Mouse (Mus musculus) midbrain, embryonic 11.5 days (tissue): ENCODE measurements at regions not wholly inside any gene's neighbourhood (a gene's known extent, or its start where the extent isn't known, plus 50 kb on each side); places are given as distances from the start of the nearest gene placed in this dataset.
"Not testable (repeated sequence)": the region's sequence is repeated elsewhere in the genome, so short reads cannot be mapped to it uniquely, and the experiment has no call there.

Experiments used
- ATAC-seq: fragments of 200-750 bp; cut with Nextera tagmentation; 2 replicates; pipeline ENCODE4 v1.8.0; 2017; ENCODE audit warnings: moderate TSS enrichment, moderate library complexity; ENCODE audit not compliant: low FRiP score
- DNase-seq: peaks from one replicate; pipeline ENCODE4 v3.0.0; 2015; ENCODE audit warnings: low spot score; ENCODE audit errors: missing footprints
- H3K27ac ChIP-seq: fragments of 300-500 bp; sonication (generic); 2 replicates; pipeline ENCODE4 v1.5.1; 2014; ENCODE audit warnings: low read depth, low read length
- H3K27me3 ChIP-seq: fragments of 300-500 bp; sonication (generic); 2 replicates; pipeline ENCODE4 v1.6.1; 2014; ENCODE audit warnings: mild to moderate bottlenecking, low read length, moderate library complexity, mixed read lengths; ENCODE audit not compliant: control insufficient read depth, insufficient read depth
- H3K36me3 ChIP-seq: fragments of 300-500 bp; sonication (generic); 2 replicates; pipeline ENCODE4 v1.6.1; 2014; ENCODE audit warnings: mild to moderate bottlenecking, low read length, moderate library complexity, mixed read lengths; ENCODE audit not compliant: control insufficient read depth, insufficient read depth
- H3K4me1 ChIP-seq: fragments of 300-500 bp; sonication (generic); 2 replicates; pipeline ENCODE4 v1.6.1; 2014; ENCODE audit warnings: low read length; ENCODE audit not compliant: control insufficient read depth, insufficient read depth
- H3K4me2 ChIP-seq: fragments of 300-500 bp; sonication (generic); 2 replicates; pipeline ENCODE4 v1.6.1; 2014; ENCODE audit warnings: mild to moderate bottlenecking, moderate library complexity
- H3K4me3 ChIP-seq: fragments of 300-500 bp; sonication (generic); 2 replicates; pipeline ENCODE4 v1.5.1; 2014; ENCODE audit warnings: low read depth, low read length
- H3K9ac ChIP-seq: fragments of 300-500 bp; sonication (generic); 2 replicates; pipeline ENCODE4 v1.6.1; 2014; ENCODE audit warnings: low read length
- H3K9me3 ChIP-seq: fragments of 300-500 bp; sonication (generic); 2 replicates; pipeline ENCODE4 v1.6.1; 2016; ENCODE audit warnings: low read length; ENCODE audit not compliant: control insufficient read depth
- WGBS: fragments of 180-500 bp; shearing (Covaris S2); extraction: QIAGEN DNeasy Blood & Tissue Kit; methylation state at CpG from one replicate; pipeline ENCODE4 v1.1.7; 2014; 5-methylcytosine and 5-hydroxymethylcytosine counted together

DNA sequence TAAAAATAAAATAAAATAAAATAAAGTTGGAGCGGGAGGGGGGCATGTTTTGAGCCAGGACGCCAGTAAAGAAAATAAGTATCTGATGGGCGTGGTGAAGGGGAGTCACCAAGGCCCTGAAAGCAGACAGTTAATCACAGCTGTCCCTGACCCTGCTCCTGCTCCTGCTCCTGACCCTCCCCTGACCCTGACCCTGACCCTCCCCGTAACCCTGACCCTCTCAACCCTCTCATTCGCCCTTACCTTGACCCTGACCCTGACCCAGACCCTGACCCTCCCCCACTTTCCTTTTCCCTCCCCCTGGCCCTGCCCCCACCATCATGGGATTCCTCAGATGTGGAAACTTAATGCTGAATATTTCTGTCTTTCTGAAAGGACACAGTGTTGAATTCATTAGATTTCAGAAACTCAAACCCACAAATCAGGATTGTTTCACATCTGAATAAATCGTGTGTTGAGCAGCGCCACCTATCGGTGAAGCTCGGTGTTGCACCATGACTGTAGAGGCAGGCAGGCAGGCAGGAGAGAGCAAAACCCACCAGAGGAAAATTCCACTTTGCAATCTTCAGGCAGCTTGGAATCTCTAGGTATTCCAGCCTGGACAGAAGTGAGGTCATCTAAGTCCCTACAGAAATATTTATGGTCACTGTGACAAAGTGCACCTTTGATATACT, 145.9 kb upstream of the Rhobtb1 start:
- H3K4me1 ChIP-seq, result no peaks in the 10 kb centered on the region
- no peaks in the 10 kb centered on the region for H3K9me3 ChIP-seq
- H3K27ac ChIP-seq, result no peak overlapping the region
- no peak overlapping the region for H3K9ac ChIP-seq
- peak; percentile 97 for DNase-seq
- H3K36me3 ChIP-seq, result no peaks in the 10 kb centered on the region
- no peak overlapping the region for H3K4me3 ChIP-seq
- peak; percentile 58; the same call in 1 of the 2 replicates for ATAC-seq
- WGBS, result 46% methylated on average over 9 of the region's 9 CpGs
- no peaks in the 10 kb centered on the region for H3K27me3 ChIP-seq
- H3K4me2 ChIP-seq, result no peak overlapping the region

DNA sequence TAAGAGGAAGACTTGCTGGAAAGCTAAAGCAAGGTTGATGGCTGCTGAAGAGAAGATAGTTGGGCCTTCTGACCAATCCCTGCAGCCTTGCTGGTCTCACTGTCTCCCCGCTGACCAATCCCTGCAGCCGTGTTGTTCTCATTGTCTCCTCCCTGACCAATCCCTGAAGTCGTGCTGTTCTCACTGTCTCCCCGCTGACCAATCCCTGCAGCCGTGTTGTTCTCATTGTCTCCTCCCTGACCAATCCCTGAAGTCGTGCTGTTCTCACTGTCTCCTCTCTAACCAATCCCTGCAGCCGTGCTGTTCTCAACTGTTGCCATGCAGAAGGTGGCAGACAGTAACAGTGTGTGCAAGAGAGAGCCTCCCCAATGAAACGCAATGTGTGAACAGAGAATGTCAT, 142.6 kb upstream of the Rhobtb1 start:
- WGBS, result 90% methylated on average over 8 of the region's 8 CpGs
- H3K36me3 ChIP-seq, ATAC-seq, H3K9me3 ChIP-seq, H3K27me3 ChIP-seq, H3K9ac ChIP-seq, DNase-seq, H3K4me1 ChIP-seq, H3K4me3 ChIP-seq, H3K27ac ChIP-seq, H3K4me2 ChIP-seq: not testable (repeated sequence)

DNA sequence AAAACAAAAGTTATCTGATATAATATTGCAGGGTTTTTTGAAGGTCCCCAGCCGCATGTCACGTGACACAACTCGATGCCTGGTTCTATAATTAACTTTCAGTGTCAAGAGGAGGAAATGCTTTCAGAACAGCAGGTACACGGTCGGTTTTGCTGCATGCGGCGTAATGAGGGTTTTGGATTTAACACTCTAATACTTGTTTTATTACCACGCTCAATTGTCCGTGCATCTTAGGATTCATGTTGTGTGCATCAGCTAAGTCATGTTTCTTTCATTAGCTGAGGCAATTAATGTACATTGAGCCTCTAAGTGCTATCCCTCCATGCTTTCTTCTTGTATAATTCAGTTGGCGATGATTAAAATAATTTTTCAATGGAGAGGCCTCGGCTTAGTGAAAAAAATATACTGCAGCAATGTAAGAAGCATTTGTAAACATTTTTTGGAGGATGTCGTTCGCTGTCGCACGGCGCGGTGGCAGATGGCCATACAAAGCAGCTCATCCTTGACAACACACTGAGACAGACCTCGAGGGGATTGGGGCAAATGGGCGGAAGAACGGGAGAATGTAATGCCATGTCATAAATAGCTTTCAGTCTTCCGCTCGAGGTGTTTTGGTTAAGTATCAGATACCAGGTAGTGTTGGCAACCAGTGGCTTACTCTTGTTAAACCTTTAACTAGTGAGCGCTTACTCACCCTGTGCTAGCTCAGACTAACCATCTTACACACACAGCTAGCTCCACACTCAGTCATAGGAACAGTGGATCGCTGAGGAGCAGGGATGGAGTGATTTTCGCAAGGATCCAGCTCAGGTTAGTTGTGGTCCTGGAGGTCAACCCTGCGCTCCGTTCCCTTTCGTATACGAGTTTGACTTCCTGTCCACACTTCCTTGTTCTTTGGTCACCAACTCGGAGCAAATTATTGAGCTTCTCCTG, 130.2 kb upstream of the Rhobtb1 start:
- no peak overlapping the region for H3K4me2 ChIP-seq
- no peak overlapping the region for H3K27ac ChIP-seq
- ATAC-seq (no peak), DNase-seq (no peak)
- no peak overlapping the region for H3K9ac ChIP-seq
- no peaks in the 10 kb centered on the region for H3K27me3 ChIP-seq
- no peaks in the 10 kb centered on the region for H3K9me3 ChIP-seq
- H3K4me1 ChIP-seq, result no peaks in the 10 kb centered on the region
- no peak overlapping the region for H3K4me3 ChIP-seq
- 88% methylated on average over 30 of the region's 30 CpGs for WGBS
- no peaks in the 10 kb centered on the region for H3K36me3 ChIP-seq

DNA sequence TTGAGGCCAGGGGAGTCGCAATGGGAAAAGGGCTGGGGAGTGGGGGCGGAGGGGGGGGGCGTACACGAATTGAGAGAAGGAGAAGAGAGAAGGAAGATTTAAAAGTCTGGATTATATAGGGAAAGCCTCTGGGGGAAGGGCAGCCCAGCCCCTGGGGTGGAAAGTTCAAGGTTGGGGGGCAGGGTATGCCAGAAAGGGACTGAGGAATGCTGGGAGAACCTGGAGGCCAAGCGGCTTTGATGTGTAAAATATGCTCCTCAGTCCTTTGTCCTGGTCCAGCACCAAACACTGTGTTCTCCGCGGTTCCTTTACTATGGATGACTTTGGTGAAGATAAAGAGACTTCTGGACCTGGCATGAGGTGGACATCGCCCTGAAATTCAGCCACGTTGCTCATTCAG, 117.8 kb upstream of the Rhobtb1 start:
- Histone ChIP-seq H3K4me2 (no peak overlapping the region), H3K27me3 (no peaks in the 10 kb centered on the region), H3K9ac (no peak overlapping the region), H3K27ac (no peak overlapping the region), H3K4me3 (no peak overlapping the region), H3K36me3 (no peaks in the 10 kb centered on the region), H3K4me1 (no peaks in the 10 kb centered on the region), H3K9me3 (no peaks in the 10 kb centered on the region)
- ATAC-seq, result no peak
- 72% methylated on average over 9 of the region's 9 CpGs for WGBS
- DNase-seq, result no peak

DNA sequence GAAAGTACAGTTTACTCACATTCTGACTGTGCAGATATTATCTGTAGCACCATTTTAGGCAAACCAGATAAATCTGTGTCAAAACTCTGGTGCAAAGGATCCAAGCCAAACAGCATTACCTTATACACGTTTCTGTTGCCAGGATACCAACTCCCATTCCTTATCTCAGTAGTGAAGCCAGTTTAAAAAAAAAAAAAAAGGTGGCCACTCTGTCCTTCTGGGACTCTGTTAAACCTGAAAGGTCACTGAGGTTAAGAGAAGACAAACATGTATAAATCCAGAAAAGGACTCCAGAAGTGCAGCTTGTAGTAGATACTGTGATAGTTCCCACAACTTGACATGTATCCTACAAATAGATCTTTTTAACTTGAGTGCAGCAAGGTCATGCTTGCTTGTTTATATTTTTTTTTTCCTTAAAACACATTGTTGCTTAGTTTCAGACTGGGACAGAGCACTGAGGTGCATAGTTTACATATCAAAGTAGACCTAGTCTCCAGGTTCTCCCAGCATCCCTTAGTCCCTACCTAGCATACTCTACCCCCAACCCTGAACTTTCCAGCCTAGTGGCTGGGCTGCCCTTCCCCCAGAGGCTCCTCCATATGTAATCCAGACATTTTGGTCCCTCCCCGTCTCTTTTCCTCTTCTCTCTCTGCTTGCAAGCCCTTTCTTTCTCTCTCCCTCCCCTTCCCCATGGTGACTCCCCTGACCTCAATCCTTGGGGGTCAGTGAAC, 116.7 kb upstream of the Rhobtb1 start:
- no peaks in the 10 kb centered on the region for H3K27me3 ChIP-seq
- ATAC-seq (no peak), DNase-seq (no peak)
- no peaks in the 10 kb centered on the region for H3K9me3 ChIP-seq
- no peak overlapping the region for H3K4me2 ChIP-seq
- H3K36me3 ChIP-seq, result no peaks in the 10 kb centered on the region
- no peak overlapping the region for H3K9ac ChIP-seq
- 54% methylated on average over 2 of the region's 2 CpGs for WGBS
- H3K27ac ChIP-seq, result no peak overlapping the region
- H3K4me3 ChIP-seq, result no peak overlapping the region
- no peaks in the 10 kb centered on the region for H3K4me1 ChIP-seq

DNA sequence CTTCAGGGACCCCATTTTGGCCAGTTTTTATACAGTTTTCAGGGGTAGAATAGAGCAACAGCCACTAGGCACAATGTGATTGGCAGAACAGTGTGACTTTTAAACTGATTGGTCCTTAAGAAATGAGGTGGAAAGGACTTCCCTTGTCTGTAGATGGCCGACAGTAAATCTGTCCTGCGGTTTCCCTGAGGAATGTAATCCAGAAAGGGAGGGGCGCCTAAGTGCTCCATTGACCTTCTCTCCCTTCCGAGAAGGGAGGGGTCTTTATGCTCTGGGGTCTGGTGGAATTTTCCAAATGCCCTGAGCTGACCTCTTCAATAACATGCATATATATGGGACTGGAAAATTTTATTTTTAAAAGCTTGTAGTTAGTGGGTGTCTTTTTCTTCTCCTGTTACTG, 115.7 kb upstream of the Rhobtb1 start:
- not testable (repeated sequence) for H3K9ac ChIP-seq, ATAC-seq, H3K9me3 ChIP-seq, DNase-seq, H3K4me3 ChIP-seq, H3K27me3 ChIP-seq, H3K4me2 ChIP-seq, H3K4me1 ChIP-seq, H3K36me3 ChIP-seq, H3K27ac ChIP-seq
- WGBS, result 84% methylated on average over 4 of the region's 4 CpGs

DNA sequence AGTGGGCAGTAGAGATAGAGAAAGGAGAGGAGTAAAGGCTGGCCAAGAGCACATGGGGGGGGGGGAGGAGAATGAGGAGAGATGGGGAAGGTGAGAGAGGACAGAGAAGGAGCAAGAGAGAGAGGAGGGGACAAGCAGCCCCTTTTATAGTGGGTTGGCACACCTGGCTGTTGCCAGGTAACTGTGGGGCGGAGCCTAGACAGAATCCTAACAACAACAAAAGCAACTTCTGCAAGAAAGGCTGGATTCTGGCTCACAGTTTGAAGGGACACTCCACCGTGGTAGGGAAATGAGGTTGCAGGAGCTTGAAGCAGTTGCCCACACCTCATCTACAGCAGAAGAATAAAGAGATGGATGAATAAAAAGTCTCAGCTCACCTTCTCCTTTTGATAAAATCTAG, 115.1 kb upstream of the Rhobtb1 start:
- Histone ChIP-seq H3K27me3 (no peaks in the 10 kb centered on the region), H3K9ac (no peak overlapping the region), H3K4me1 (no peaks in the 10 kb centered on the region), H3K4me3 (no peak overlapping the region), H3K36me3 (no peaks in the 10 kb centered on the region), H3K4me2 (no peak overlapping the region), H3K27ac (no peak overlapping the region), H3K9me3 (no peaks in the 10 kb centered on the region)
- no peak for ATAC-seq
- WGBS, result 74% methylated on average over 2 of the region's 2 CpGs
- no peak for DNase-seq

DNA sequence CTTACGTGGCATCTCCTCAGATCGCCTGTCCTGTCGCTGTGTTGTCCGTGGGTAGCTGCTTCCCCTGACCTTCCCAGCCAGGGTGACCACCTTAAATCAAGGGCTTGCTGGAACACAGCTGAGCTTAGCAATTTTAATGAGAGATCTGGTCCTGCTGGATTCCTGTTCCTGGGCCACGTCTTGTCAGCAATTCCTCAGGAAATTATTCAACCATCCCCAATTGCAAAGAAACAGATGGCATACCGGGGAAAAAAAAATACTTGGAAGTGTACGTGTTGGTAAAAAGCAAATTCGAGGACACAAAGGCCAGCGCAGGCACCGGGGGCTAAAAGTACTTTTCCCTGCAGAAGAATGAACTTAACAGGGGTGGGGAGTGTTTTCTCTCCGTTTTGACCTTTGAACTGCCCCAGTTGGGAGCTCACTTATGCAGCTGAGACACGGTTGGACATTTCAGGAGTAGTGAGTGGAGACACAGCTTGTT, 107.0 kb upstream of the Rhobtb1 start:
- DNase-seq, result peak; percentile 87
- ATAC-seq, result no peak
- H3K27me3 ChIP-seq, result no peaks in the 10 kb centered on the region
- peaks cover 7% of the 10 kb centered on the region for H3K4me1 ChIP-seq
- H3K9ac ChIP-seq, result no peak overlapping the region
- no peaks in the 10 kb centered on the region for H3K9me3 ChIP-seq
- H3K36me3 ChIP-seq, result no peaks in the 10 kb centered on the region
- no peak overlapping the region for H3K4me3 ChIP-seq
- H3K27ac ChIP-seq, result no peak overlapping the region
- WGBS, result 44% methylated on average over 12 of the region's 12 CpGs
- H3K4me2 ChIP-seq, result no peak overlapping the region

DNA sequence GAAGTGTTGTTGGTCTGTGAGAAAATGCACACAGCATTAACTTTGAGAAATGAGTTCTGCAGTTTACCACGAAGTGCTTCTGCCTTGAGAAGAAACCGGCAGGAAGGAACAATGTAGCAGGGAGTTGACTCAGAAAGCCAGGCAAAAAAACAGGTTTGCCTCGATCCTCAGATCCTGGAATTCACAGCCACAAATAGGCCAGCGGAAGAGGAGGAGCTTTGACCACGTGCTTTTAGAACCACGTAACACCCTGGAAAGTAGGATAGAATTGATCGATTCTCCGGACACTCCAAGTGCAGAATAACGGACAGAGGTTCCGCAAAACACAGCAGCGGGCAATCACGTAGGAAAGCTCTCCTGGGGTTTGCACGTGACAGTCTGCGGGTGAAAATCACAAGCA, 106.0 kb upstream of the Rhobtb1 start:
- H3K4me1 ChIP-seq, result peaks cover 7% of the 10 kb centered on the region
- H3K27ac ChIP-seq, result no peak overlapping the region
- ATAC-seq (no peak), DNase-seq (no peak)
- no peak overlapping the region for H3K4me3 ChIP-seq
- WGBS, result 75% methylated on average over 14 of the region's 14 CpGs
- H3K4me2 ChIP-seq, result no peak overlapping the region
- H3K9me3 ChIP-seq, result no peaks in the 10 kb centered on the region
- no peak overlapping the region for H3K9ac ChIP-seq
- no peaks in the 10 kb centered on the region for H3K36me3 ChIP-seq
- no peaks in the 10 kb centered on the region for H3K27me3 ChIP-seq
